Mouse (Mus musculus) forebrain, embryonic 14.5 days (tissue): ENCODE data around the gene Sec14l3. TPM values are rescaled to one million over a fixed set of nuclear protein-coding genes. Genes with fewer than 3 reads are reported as not detected.

Experiments
- ATAC-seq: fragments of 200-750 bp; cut with Nextera tagmentation; 2 replicates; pipeline ENCODE4 v1.8.0; 2017; ENCODE audit warnings: mild to moderate bottlenecking, moderate library complexity
- DNase-seq: peaks from one replicate; pipeline ENCODE4 v3.0.0-alpha.2; 2015; ENCODE audit warnings: low spot score
- H3K27ac ChIP-seq: fragments of 300-500 bp; sonication (generic); 2 replicates; pipeline ENCODE4 v1.5.1; 2014; ENCODE audit warnings: low read depth, mild to moderate bottlenecking, control low read depth, low read length, moderate library complexity
- H3K27me3 ChIP-seq: fragments of 300-500 bp; sonication (generic); replicated peaks from 2 replicates; pipeline ENCODE4 v1.6.1; 2014; ENCODE audit warnings: low read length, control low read depth, mixed read lengths; ENCODE audit not compliant: control insufficient read depth, insufficient read depth
- H3K36me3 ChIP-seq: fragments of 300-500 bp; sonication (generic); 2 replicates; pipeline ENCODE4 v1.6.1; 2014; ENCODE audit warnings: low read length, control low read depth; ENCODE audit not compliant: control insufficient read depth, insufficient read depth
- H3K4me1 ChIP-seq: fragments of 300-500 bp; sonication (generic); 2 replicates; pipeline ENCODE4 v1.6.1; 2014; ENCODE audit warnings: antibody characterized with exemption, low read length, control low read depth; ENCODE audit not compliant: control insufficient read depth, insufficient read depth
- H3K4me2 ChIP-seq: fragments of 300-500 bp; sonication (generic); 2 replicates; pipeline ENCODE4 v1.6.1; 2014; ENCODE audit warnings: mild to moderate bottlenecking, control low read depth, low read length
- H3K4me3 ChIP-seq: fragments of 300-500 bp; sonication (generic); 2 replicates; pipeline ENCODE4 v1.5.1; 2014; ENCODE audit warnings: low read depth, low read length, control low read depth
- H3K9ac ChIP-seq: fragments of 300-500 bp; sonication (generic); 2 replicates; pipeline ENCODE4 v1.6.1; 2014; ENCODE audit warnings: mild to moderate bottlenecking, low read length, control low read depth, moderate library complexity
- H3K9me3 ChIP-seq: fragments of 300-500 bp; sonication (generic); replicated peaks from 2 replicates; pipeline ENCODE4 v1.6.1; 2016; ENCODE audit warnings: low read length, control low read depth, mixed read lengths; ENCODE audit not compliant: control insufficient read depth
- WGBS: fragments of 180-500 bp; shearing (Covaris S2); extraction: QIAGEN DNeasy Blood & Tissue Kit; methylation state at CpG from one replicate; pipeline ENCODE4 v1.1.7; 2014; 5-methylcytosine and 5-hydroxymethylcytosine counted together
- polyA plus RNA-seq: library from polyadenylated mRNA; unstranded; fragments of >200 nt; fragmentation: Nextera tagmentation; extraction: Ambion mirVana; gene quantifications from 2 replicates; pipeline ENCODE4 v1.2.1, GENCODE M21; 2014

Gene Sec14l3
- polyA plus RNA-seq, 1 experiment from 2014 or later: 0.52 TPM

- Histone ChIP-seq H3K4me3 (peak overlapping the region; percentile 52), H3K9ac (peak overlapping the region; percentile 78; the same call in 1 of the 2 replicates), H3K36me3 (no peaks in the 10 kb centered on the region), H3K27ac (no peak overlapping the region), H3K4me2 (peak overlapping the region; percentile 97), H3K9me3 (no peaks in the 10 kb centered on the region), H3K4me1 (0 out of 2 replicates have a peak, but pooled peaks cover 7% of the 10 kb centered on the region), H3K27me3 (no peaks in the 10 kb centered on the region; the same call in 1 of the 2 replicates)
- DNase-seq (peak; percentile 17), ATAC-seq (no peak)
- WGBS: 20% methylated on average over 3 of the region's 3 CpGs
These were observed 52.9 kb downstream of the Sec14l3 start for GRCm38 (mm10) chr11:4117372-4118071.

GRCm38 (mm10) chr11:4118081-4118921, 53.7 kb downstream of the Sec14l3 start:
- Histone ChIP-seq H3K4me3 (peak overlapping the region; percentile 52), H3K9ac (peak overlapping the region; percentile 78), H3K4me1 (0 out of 2 replicates have a peak, but pooled peaks cover 7% of the 10 kb centered on the region), H3K36me3 (no peaks in the 10 kb centered on the region), H3K27ac (no peak overlapping the region), H3K9me3 (no peaks in the 10 kb centered on the region), H3K4me2 (peak overlapping the region; percentile 97), H3K27me3 (no peaks in the 10 kb centered on the region; the same call in 1 of the 2 replicates)
- DNase-seq: peak; percentile 79
- 2% methylated on average over 41 of the region's 41 CpGs for WGBS
- ATAC-seq: peak; percentile 80

- no peak overlapping the region for H3K4me2 ChIP-seq
- no peaks in the 10 kb centered on the region; the same call in 1 of the 2 replicates for H3K27me3 ChIP-seq
- H3K9ac ChIP-seq: no peak overlapping the region
- 0 out of 2 replicates have a peak, but pooled peaks cover 7% of the 10 kb centered on the region for H3K4me1 ChIP-seq
- no peak for DNase-seq
- WGBS: 81% methylated on average over 5 of the region's 5 CpGs
- ATAC-seq: no peak
- H3K27ac ChIP-seq: no peak overlapping the region
- H3K4me3 ChIP-seq: no peak overlapping the region
- H3K9me3 ChIP-seq: no peaks in the 10 kb centered on the region
- no peaks in the 10 kb centered on the region for H3K36me3 ChIP-seq
These were observed 55.0 kb downstream of the Sec14l3 start for GRCm38 (mm10) chr11:4119635-4120034.

GRCm38 (mm10) chr11:4121691-4122090, 57.0 kb downstream of the Sec14l3 start:
- H3K9ac ChIP-seq: no peak overlapping the region
- ATAC-seq (no peak), DNase-seq (no peak)
- no peak overlapping the region for H3K4me2 ChIP-seq
- no peak overlapping the region for H3K27ac ChIP-seq
- no peaks in the 10 kb centered on the region for H3K36me3 ChIP-seq
- H3K4me3 ChIP-seq: no peak overlapping the region
- H3K4me1 ChIP-seq: 0 out of 2 replicates have a peak, but pooled peaks cover 5% of the 10 kb centered on the region
- H3K27me3 ChIP-seq: no peaks in the 10 kb centered on the region; the same call in 1 of the 2 replicates
- 81% methylated on average over 3 of the region's 3 CpGs for WGBS
- no peaks in the 10 kb centered on the region for H3K9me3 ChIP-seq

GRCm38 (mm10) chr11:4122226-4122625, 57.6 kb downstream of the Sec14l3 start:
- no peaks in the 10 kb centered on the region for H3K36me3 ChIP-seq
- H3K27ac ChIP-seq: no peak overlapping the region
- H3K9ac ChIP-seq: no peak overlapping the region
- no peak overlapping the region for H3K4me3 ChIP-seq
- 85% methylated on average over 5 of the region's 5 CpGs for WGBS
- ATAC-seq: no peak
- H3K27me3 ChIP-seq: no peaks in the 10 kb centered on the region; the same call in 1 of the 2 replicates
- no peaks in the 10 kb centered on the region for H3K9me3 ChIP-seq
- H3K4me1 ChIP-seq: 0 out of 2 replicates have a peak, but pooled peaks cover 3% of the 10 kb centered on the region
- H3K4me2 ChIP-seq: no peak overlapping the region
- no peak for DNase-seq

- Histone ChIP-seq H3K27ac (no peak within 1 kb of the TSS), H3K4me3 (no peak within 1 kb of the TSS), H3K27me3 (no peaks in the 10 kb centered on the region; the same call in 1 of the 2 replicates), H3K4me2 (no peak within 1 kb of the TSS), H3K36me3 (no peaks in the 10 kb centered on the region), H3K9me3 (no peaks in the 10 kb centered on the region), H3K4me1 (0 out of 2 replicates have a peak, but pooled peaks cover under 1% of the 10 kb centered on the region), H3K9ac (no peak within 1 kb of the TSS)
- no peak for ATAC-seq
- DNase-seq: no peak
- WGBS: 65% methylated on average over 10 of the region's 10 CpGs
These were observed 58.3 kb downstream of the Sec14l3 start, which contains the start of gene Sec14l2 for GRCm38 (mm10) chr11:4122742-4123579. Sec14l2 (minus strand) TSS chr11:4123415.

GRCm38 (mm10) chr11:4123922-4124321, 59.3 kb downstream of the Sec14l3 start:
- ATAC-seq (no peak), DNase-seq (peak; percentile 14)
- H3K27ac ChIP-seq: no peak overlapping the region
- H3K36me3 ChIP-seq: no peaks in the 10 kb centered on the region
- H3K4me2 ChIP-seq: no peak overlapping the region
- no peaks in the 10 kb centered on the region for H3K9me3 ChIP-seq
- H3K9ac ChIP-seq: no peak overlapping the region
- H3K27me3 ChIP-seq: no peaks in the 10 kb centered on the region; the same call in 1 of the 2 replicates
- 65% methylated on average over 5 of the region's 5 CpGs for WGBS
- H3K4me1 ChIP-seq: no peaks in the 10 kb centered on the region
- no peak overlapping the region for H3K4me3 ChIP-seq

GRCm38 (mm10) chr11:4127059-4127458, 62.4 kb downstream of the Sec14l3 start:
- H3K4me3 ChIP-seq: no peak overlapping the region
- DNase-seq (no peak), ATAC-seq (no peak)
- no peaks in the 10 kb centered on the region for H3K36me3 ChIP-seq
- 94% methylated on average over 1 of the region's 1 CpGs for WGBS
- H3K9me3 ChIP-seq: no peaks in the 10 kb centered on the region
- no peak overlapping the region for H3K4me2 ChIP-seq
- H3K9ac ChIP-seq: no peak overlapping the region
- no peak overlapping the region for H3K27ac ChIP-seq
- H3K27me3 ChIP-seq: no peaks in the 10 kb centered on the region
- H3K4me1 ChIP-seq: no peaks in the 10 kb centered on the region
